Mouse (Mus musculus) spleen, postnatal 4 days (tissue): Measurements from ENCODE around the gene Fancf.

Source experiments
- DNase-seq, 2 experiments: peaks; one replicate each; pipeline ENCODE4 v3.0.0; 2022; ENCODE audit warnings: low spot score in 2 of 2

The Fancf gene

GRCm38 (mm10) chr7:51840515-51840914 lies 21.6 kb downstream of the Fancf start:
- no peak for DNase-seq

GRCm38 (mm10) chr7:51831917-51832316 lies 30.1 kb downstream of the Fancf start:
- no peak for DNase-seq

- no peak for DNase-seq
Measured at GRCm38 (mm10) chr7:51823562-51824338, 38.3 kb downstream of the Fancf start.

GRCm38 (mm10) chr7:51821467-51821866 lies 40.6 kb downstream of the Fancf start:
- DNase-seq: no peak

GRCm38 (mm10) chr7:51819891-51820290 lies 42.2 kb downstream of the Fancf start:
- DNase-seq: no peak

GRCm38 (mm10) chr7:51818251-51818974 lies 43.7 kb downstream of the Fancf start:
- DNase-seq: no peak

- no peak for DNase-seq
Measured at GRCm38 (mm10) chr7:51816283-51816839, 45.7 kb downstream of the Fancf start.

GRCm38 (mm10) chr7:51815473-51816282 lies 46.4 kb downstream of the Fancf start:
- no peak for DNase-seq
